Comparison of ENCODE assay signal across 14 mouse cellular contexts in the genomic region with DNA sequence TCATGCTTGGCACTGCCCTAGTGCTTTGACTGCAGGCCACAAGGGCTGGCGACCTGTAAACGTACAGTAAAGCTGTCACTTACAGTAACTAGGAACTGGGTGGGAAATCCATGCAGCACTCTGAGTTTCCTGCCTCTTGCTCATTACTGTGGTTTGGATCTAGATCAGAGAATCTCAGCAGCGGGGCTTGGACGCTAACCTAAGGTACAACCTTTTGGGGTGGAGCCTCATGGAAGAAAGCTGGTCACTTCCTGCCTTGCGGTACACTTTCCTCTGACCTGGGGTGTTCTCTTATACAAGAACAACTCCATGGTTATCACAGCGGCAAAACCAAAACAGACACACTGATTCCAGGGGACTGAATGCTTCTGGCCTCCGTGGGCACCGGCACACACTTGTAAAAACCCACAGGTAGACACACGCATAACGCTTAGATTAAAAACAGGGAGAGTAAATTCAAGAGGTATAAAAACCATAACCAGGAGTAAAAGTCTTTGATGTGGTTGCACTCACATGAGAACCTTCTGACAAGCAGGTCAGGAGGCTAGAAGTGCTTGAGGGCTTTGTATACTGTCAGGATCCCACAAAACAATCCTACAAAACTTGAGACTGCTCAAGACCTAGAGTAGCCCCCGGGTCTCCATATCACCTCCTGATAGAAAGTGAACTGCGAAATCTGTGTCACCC. TPM values are rescaled to one million over a fixed set of nuclear protein-coding genes. Genes with fewer than 3 reads are reported as not detected.
DNase-seq lines count a peak whose midpoint lies in the region; ATAC-seq and TF ChIP-seq lines count a peak whose summit lies in the region.
"Had no signal": no experiment of that assay in that cellular context is flagged by ENCODE, and none has a peak within 500 bp of the region (broad histone marks: within the 10 kb centered on the region; RNA-seq: fewer than 3 reads in every experiment).

No protein-coding gene starts in this region.

- no peak for TF ChIP-seq CTCF in heart, postnatal 0 days (IDR thresholded peaks at IDR 0.05; ENCODE audit: low read depth)
- no peak for TF ChIP-seq CTCF in heart, adult 2 months (IDR thresholded peaks at IDR 0.05)

- TF ChIP-seq EP300 in heart, postnatal 0 days (IDR thresholded peaks at IDR 0.05; ENCODE audit: low read depth): no peak
- TF ChIP-seq EP300 in heart, adult 2 months (IDR thresholded peaks at IDR 0.05; ENCODE audit: insufficient read depth, low read depth, low read length): no peak

- H3K9me3 ChIP-seq in heart, postnatal 0 days (replicated peaks; ENCODE audit: control insufficient read depth, low read length): no peaks in the 10 kb centered on the region
- H3K9me3 ChIP-seq: embryonic facial prominence, embryonic 12.5 days had no signal

- no peak for ATAC-seq in heart, postnatal 0 days (ENCODE audit: insufficient read depth, low read depth)
- ATAC-seq: lung, postnatal 0 days had no signal

- peaks cover 2% of the 10 kb centered on the region; the same call in 1 of the 2 replicates for H3K79me2 ChIP-seq in heart, adult 2 months (replicated peaks; ENCODE audit: control insufficient read depth, insufficient read depth, low read length)

- intact Hi-C loops in heart, adult 2 months (cut with DNase I): no loop called here

- DNase-seq in heart, postnatal 0 days (ENCODE audit: low spot score): no peak
- DNase-seq in heart, adult 2 months: no peak
- peak; percentile 53 for DNase-seq in 3T3-L1 (ENCODE audit: low read depth, low spot score)
- peak; percentile 44 for DNase-seq in fibroblast of lung, adult 2 months (ENCODE audit: low read depth)
- peak; percentile 27 to 32 for DNase-seq in natural killer cell, adult 2 months (ENCODE audit: low spot score in 2 of 2)
- no peak for DNase-seq in retina, postnatal 1 day
- no peak for DNase-seq in layer of hippocampus, adult 9-10 months (ENCODE audit: low spot score)
- DNase-seq in cerebellum, postnatal 36 days: no peak
- DNase-seq: B cell, adult 2 months; cerebellum, adult 9-10 months; gastrocnemius, postnatal 14 days; right cerebral cortex, postnatal 4 days had no signal

- H3K4me2 ChIP-seq in heart, postnatal 0 days (ENCODE audit: low read depth, low read length): no peak overlapping the region
- H3K4me2 ChIP-seq: embryonic facial prominence, embryonic 12.5 days had no signal

- H3K9ac ChIP-seq in heart, postnatal 0 days (replicated peaks; ENCODE audit: low read depth, low read length): no peak overlapping the region
- H3K9ac ChIP-seq in heart, adult 2 months (ENCODE audit: low read depth, low read length): no peak overlapping the region
- H3K9ac ChIP-seq: embryonic facial prominence, embryonic 12.5 days had no signal

- H3K4me3 ChIP-seq in heart, postnatal 0 days (ENCODE audit: low read depth, low read length): no peak overlapping the region
- no peak overlapping the region for H3K4me3 ChIP-seq in heart, adult 2 months
- H3K4me3 ChIP-seq: embryonic facial prominence, embryonic 12.5 days had no signal

- no peaks in the 10 kb centered on the region for H3K36me3 ChIP-seq in heart, postnatal 0 days (replicated peaks; ENCODE audit: control insufficient read depth, insufficient read depth, low read length)
- H3K36me3 ChIP-seq in heart, adult 2 months (ENCODE audit: control insufficient read depth, insufficient read depth, low read length): no peaks in the 10 kb centered on the region; the same call in 1 of the 2 replicates
- H3K36me3 ChIP-seq: embryonic facial prominence, embryonic 12.5 days had no signal

- no peak for TF ChIP-seq POLR2A in heart, adult 2 months (IDR thresholded peaks at IDR 0.05; ENCODE audit: insufficient read depth, low read depth, low read length)

- WGBS in heart, postnatal 0 days: 70% methylated on average over 12 of the region's 12 CpGs
- WGBS in heart, adult 2 months: 60% methylated on average over 12 of the region's 12 CpGs

- H3K27ac ChIP-seq in heart, postnatal 0 days (ENCODE audit: low read depth): peak overlapping the region; percentile 40; the same call in 1 of the 2 replicates
- no peak overlapping the region for H3K27ac ChIP-seq in heart, adult 2 months
- H3K27ac ChIP-seq: embryonic facial prominence, embryonic 12.5 days had no signal

- no peaks in the 10 kb centered on the region for H3K27me3 ChIP-seq in heart, postnatal 0 days (ENCODE audit: control insufficient read depth, insufficient read depth, low read length)
- H3K27me3 ChIP-seq in heart, adult 2 months (ENCODE audit: control insufficient read depth, insufficient read depth, low read length): no peaks in the 10 kb centered on the region
- H3K27me3 ChIP-seq: embryonic facial prominence, embryonic 12.5 days had no signal

- peaks cover 23% of the 10 kb centered on the region for H3K4me1 ChIP-seq in heart, postnatal 0 days (ENCODE audit: control insufficient read depth, insufficient read depth)
- H3K4me1 ChIP-seq in heart, adult 2 months (ENCODE audit: control insufficient read depth, insufficient read depth, low read length): peaks cover 11% of the 10 kb centered on the region

RNA-seq across cellular contexts. Expression of a gene that starts 26.8 kb away (rescaled TPM):
- total RNA-seq in heart, postnatal 0 days (2014; rRNA removed; ENCODE audit: low replicate concordance): 38.3 and 39.8 TPM in 2 replicates
- 15.3 and 16.1 TPM in 2 replicates for polyA plus RNA-seq in heart, postnatal 0 days (2015; fragmentation: Nextera tagmentation; extraction: Ambion mirVana)
- total RNA-seq in heart, adult 2 months (2021): 10 to 100 TPM; 49.9 to 61.9 TPM
- 43.2 and 67.5 TPM in 2 replicates for polyA plus RNA-seq in heart, adult 2 months (2012; rRNA removed)

RNA-seq across cellular contexts. Expression of a gene that starts 27.8 kb away (rescaled TPM):
- 1.0 and 5.5 TPM in 2 replicates for total RNA-seq in heart, postnatal 0 days (2014; rRNA removed; ENCODE audit: low replicate concordance)
- polyA plus RNA-seq in heart, postnatal 0 days (2015; fragmentation: Nextera tagmentation; extraction: Ambion mirVana): 5.0 and 5.7 TPM in 2 replicates
- total RNA-seq in heart, adult 2 months (2021): 1 to 10 TPM; 2.5 to 2.6 TPM
- 2.1 and 3.1 TPM in 2 replicates for polyA plus RNA-seq in heart, adult 2 months (2012; rRNA removed)

Comparison
In these comparisons a context has a peak if more than half of its experiments do, and no peak if none do; other contexts are left out.
1. DNase-seq: peak in 3T3-L1 (single experiment), fibroblast of lung, adult 2 months (single experiment) and natural killer cell, adult 2 months (2 of 2); none in heart, postnatal 0 days (single experiment), heart, adult 2 months (0 of 2), retina, postnatal 1 day (single experiment), layer of hippocampus, adult 9-10 months (single experiment) and cerebellum, postnatal 36 days (0 of 2).